Mouse (Mus musculus) midbrain, embryonic 16.5 days (tissue): ENCODE measurements around the gene Fnip2. TPM values are rescaled to one million over a fixed set of nuclear protein-coding genes. Genes with fewer than 3 reads are reported as not detected.

Experiments used
- ATAC-seq: fragments of 200-750 bp; cut with Nextera tagmentation; 2 replicates; pipeline ENCODE4 v1.8.0; 2017; ENCODE audit warnings: moderate TSS enrichment
- H3K27ac ChIP-seq: fragments of 300-500 bp; sonication (generic); 2 replicates; pipeline ENCODE4 v1.5.1; 2014; ENCODE audit warnings: mild to moderate bottlenecking, low read length, mixed read lengths
- H3K27me3 ChIP-seq: fragments of 300-500 bp; sonication (generic); 2 replicates; pipeline ENCODE4 v1.6.1; 2014; ENCODE audit warnings: low read depth, low read length, mixed read lengths; ENCODE audit not compliant: control insufficient read depth, insufficient read depth
- H3K36me3 ChIP-seq: fragments of 300-500 bp; sonication (generic); 2 replicates; pipeline ENCODE4 v1.6.1; 2014; ENCODE audit warnings: mild to moderate bottlenecking, low read length, moderate library complexity, mixed read lengths; ENCODE audit not compliant: control insufficient read depth, insufficient read depth
- H3K4me1 ChIP-seq: fragments of 300-500 bp; sonication (generic); 2 replicates; pipeline ENCODE4 v1.6.1; 2014; ENCODE audit warnings: mild to moderate bottlenecking, low read length, mixed read lengths; ENCODE audit not compliant: control insufficient read depth, insufficient read depth
- H3K4me2 ChIP-seq: fragments of 300-500 bp; sonication (generic); 2 replicates; pipeline ENCODE4 v1.6.1; 2014; ENCODE audit warnings: mild to moderate bottlenecking, low read length, mixed read lengths
- H3K4me3 ChIP-seq: fragments of 300-500 bp; sonication (generic); 2 replicates; pipeline ENCODE4 v1.5.1; 2014; ENCODE audit warnings: low read depth, mild to moderate bottlenecking, low read length, moderate library complexity, mixed read lengths
- H3K9ac ChIP-seq: fragments of 300-500 bp; sonication (generic); 2 replicates; pipeline ENCODE4 v1.6.1; 2014; ENCODE audit warnings: low read depth, low read length, mixed read lengths
- H3K9me3 ChIP-seq: fragments of 300-500 bp; sonication (generic); replicated peaks from 2 replicates; pipeline ENCODE4 v1.6.1; 2014; ENCODE audit warnings: mild to moderate bottlenecking, low read length, mixed read lengths; ENCODE audit not compliant: control insufficient read depth, poor library complexity, severe bottlenecking
- WGBS: fragments of 180-500 bp; shearing (Covaris S2); extraction: QIAGEN DNeasy Blood & Tissue Kit; methylation state at CpG from one replicate; pipeline ENCODE4 v1.1.7; 2014; 5-methylcytosine and 5-hydroxymethylcytosine counted together
- polyA plus RNA-seq: library from polyadenylated mRNA; unstranded; fragments of >200 nt; fragmentation: Nextera tagmentation; extraction: Ambion mirVana; gene quantifications from 2 replicates; pipeline ENCODE4 v1.2.1, GENCODE M21; 2015

The Fnip2 gene
- polyA plus RNA-seq, 1 experiment from 2014 or later: 6.9 TPM

- no peaks in the 10 kb centered on the region for H3K4me1 ChIP-seq
- 80% methylated on average over 9 of the region's 9 CpGs for WGBS
- no peaks in the 10 kb centered on the region for H3K27me3 ChIP-seq
- H3K9me3 ChIP-seq: no peaks in the 10 kb centered on the region
- no peak overlapping the region for H3K4me2 ChIP-seq
- H3K27ac ChIP-seq: no peak overlapping the region
- H3K4me3 ChIP-seq: no peak overlapping the region
- no peak for ATAC-seq
- H3K9ac ChIP-seq: no peak overlapping the region
- no peaks in the 10 kb centered on the region for H3K36me3 ChIP-seq
Measured at GRCm38 (mm10) chr3:79434436-79434835, 133.2 kb downstream of the Fnip2 start.

- Histone ChIP-seq H3K27me3 (no peaks in the 10 kb centered on the region), H3K4me1 (no peaks in the 10 kb centered on the region), H3K4me2 (no peak overlapping the region), H3K36me3 (no peaks in the 10 kb centered on the region), H3K4me3 (no peak overlapping the region), H3K9me3 (no peaks in the 10 kb centered on the region), H3K27ac (no peak overlapping the region), H3K9ac (no peak overlapping the region)
- no peak for ATAC-seq
Measured at GRCm38 (mm10) chr3:79433593-79433992, 134.0 kb downstream of the Fnip2 start.

GRCm38 (mm10) chr3:79425441-79425840 is 142.2 kb downstream of the Fnip2 start:
- no peaks in the 10 kb centered on the region for H3K9me3 ChIP-seq
- WGBS: 84% methylated on average over 1 of the region's 1 CpGs
- no peaks in the 10 kb centered on the region for H3K27me3 ChIP-seq
- H3K36me3 ChIP-seq: no peaks in the 10 kb centered on the region
- no peaks in the 10 kb centered on the region for H3K4me1 ChIP-seq
- no peak for ATAC-seq
- H3K4me2 ChIP-seq: no peak overlapping the region
- no peak overlapping the region for H3K4me3 ChIP-seq
- H3K27ac ChIP-seq: no peak overlapping the region
- no peak overlapping the region for H3K9ac ChIP-seq

GRCm38 (mm10) chr3:79418921-79419320 is 148.7 kb downstream of the Fnip2 start:
- no peak overlapping the region for H3K4me2 ChIP-seq
- H3K9ac ChIP-seq: no peak overlapping the region
- no peaks in the 10 kb centered on the region for H3K36me3 ChIP-seq
- H3K4me1 ChIP-seq: peaks cover 6% of the 10 kb centered on the region
- H3K27me3 ChIP-seq: no peaks in the 10 kb centered on the region
- 89% methylated on average over 14 of the region's 14 CpGs for WGBS
- H3K4me3 ChIP-seq: no peak overlapping the region
- ATAC-seq: no peak
- H3K27ac ChIP-seq: no peak overlapping the region
- H3K9me3 ChIP-seq: no peaks in the 10 kb centered on the region

GRCm38 (mm10) chr3:79416944-79417680 is 150.5 kb downstream of the Fnip2 start:
- Histone ChIP-seq H3K9ac (peak overlapping the region; percentile 21; the same call in 1 of the 2 replicates), H3K4me2 (peak overlapping the region; percentile 24; the same call in 1 of the 2 replicates), H3K9me3 (no peaks in the 10 kb centered on the region), H3K36me3 (no peaks in the 10 kb centered on the region), H3K4me3 (no peak overlapping the region), H3K27ac (peak overlapping the region; percentile 69), H3K27me3 (no peaks in the 10 kb centered on the region), H3K4me1 (peaks cover 6% of the 10 kb centered on the region)
- ATAC-seq: peak; percentile 85
- WGBS: 16% methylated on average over 4 of the region's 4 CpGs

- ATAC-seq: no peak
- H3K4me1 ChIP-seq: peaks cover 6% of the 10 kb centered on the region
- no peaks in the 10 kb centered on the region for H3K36me3 ChIP-seq
- no peaks in the 10 kb centered on the region for H3K9me3 ChIP-seq
- no peak overlapping the region for H3K4me2 ChIP-seq
- H3K27me3 ChIP-seq: no peaks in the 10 kb centered on the region
- H3K9ac ChIP-seq: no peak overlapping the region
- H3K27ac ChIP-seq: no peak overlapping the region; the same call in 1 of the 2 replicates
- H3K4me3 ChIP-seq: no peak overlapping the region
Measured at GRCm38 (mm10) chr3:79415929-79416328, 151.7 kb downstream of the Fnip2 start.

GRCm38 (mm10) chr3:79415081-79415480 is 152.5 kb downstream of the Fnip2 start:
- ATAC-seq: no peak
- no peak overlapping the region for H3K27ac ChIP-seq
- 83% methylated on average over 5 of the region's 5 CpGs for WGBS
- no peaks in the 10 kb centered on the region for H3K27me3 ChIP-seq
- H3K4me1 ChIP-seq: peaks cover 10% of the 10 kb centered on the region
- no peaks in the 10 kb centered on the region for H3K36me3 ChIP-seq
- no peaks in the 10 kb centered on the region for H3K9me3 ChIP-seq
- H3K9ac ChIP-seq: no peak overlapping the region
- no peak overlapping the region for H3K4me2 ChIP-seq
- H3K4me3 ChIP-seq: no peak overlapping the region

- WGBS: 89% methylated on average over 1 of the region's 1 CpGs
- Histone ChIP-seq H3K9ac (no peak overlapping the region), H3K9me3 (no peaks in the 10 kb centered on the region), H3K36me3 (no peaks in the 10 kb centered on the region), H3K27me3 (no peaks in the 10 kb centered on the region), H3K4me3 (no peak overlapping the region), H3K27ac (no peak overlapping the region), H3K4me2 (no peak overlapping the region), H3K4me1 (peaks cover 15% of the 10 kb centered on the region)
- ATAC-seq: no peak
Measured at GRCm38 (mm10) chr3:79413492-79413891, 154.1 kb downstream of the Fnip2 start.

- no peaks in the 10 kb centered on the region for H3K9me3 ChIP-seq
- H3K36me3 ChIP-seq: no peaks in the 10 kb centered on the region
- H3K27ac ChIP-seq: no peak overlapping the region
- H3K9ac ChIP-seq: no peak overlapping the region
- H3K4me1 ChIP-seq: 0 out of 2 replicates have a peak, but pooled peaks cover 9% of the 10 kb centered on the region
- H3K4me3 ChIP-seq: no peak overlapping the region
- no peak overlapping the region for H3K4me2 ChIP-seq
- WGBS: 74% methylated on average over 2 of the region's 2 CpGs
- H3K27me3 ChIP-seq: no peaks in the 10 kb centered on the region
- ATAC-seq: no peak
Measured at GRCm38 (mm10) chr3:79411666-79412065, 155.9 kb downstream of the Fnip2 start.
